12 mouse cellular contexts compared by ENCODE assay signal in the genomic region with DNA sequence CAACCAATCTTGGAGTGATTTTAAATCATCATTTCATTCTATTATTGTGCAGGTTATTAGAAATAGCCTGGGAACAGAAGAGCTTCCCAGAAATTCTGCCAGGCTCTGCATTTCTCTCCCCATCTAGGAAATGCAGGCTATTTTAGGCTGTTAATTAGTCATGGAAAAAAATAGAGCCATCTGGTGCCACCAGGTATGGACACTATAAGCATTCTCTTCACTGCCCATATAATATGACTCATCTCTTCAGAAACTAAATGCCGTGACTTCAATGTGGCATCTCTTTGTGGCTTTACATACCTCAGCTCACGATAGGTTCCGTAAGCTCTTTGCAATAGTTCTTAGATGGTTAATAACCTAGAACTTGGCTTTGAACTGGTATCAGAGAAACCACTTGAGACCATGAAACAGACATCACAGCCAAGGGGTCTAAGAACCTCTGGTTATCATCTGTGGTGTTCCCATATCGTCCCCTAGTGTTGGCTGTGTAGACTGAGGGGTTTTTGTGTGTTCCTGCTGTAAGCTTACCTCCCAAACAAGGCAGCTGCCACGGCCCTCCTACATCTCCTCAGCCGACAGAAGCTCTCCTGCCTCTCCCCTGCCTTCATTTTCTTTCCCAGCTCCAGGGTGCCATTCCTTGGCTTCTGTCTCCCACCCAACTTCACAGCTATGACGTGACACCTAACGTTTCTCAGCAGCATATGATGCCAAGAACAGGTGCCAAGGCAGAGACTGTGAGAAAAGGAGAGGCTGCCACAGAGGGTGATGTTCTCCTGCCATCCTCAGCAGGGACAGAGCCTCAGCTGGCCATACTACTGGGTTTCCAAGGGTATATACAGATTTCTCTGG. TPM values are rescaled to one million over a fixed set of nuclear protein-coding genes. Genes with fewer than 3 reads are reported as not detected.
DNase-seq lines count a peak whose midpoint lies in the region; ATAC-seq and TF ChIP-seq lines count a peak whose summit lies in the region.
"Had no signal": no experiment of that assay in that cellular context is flagged by ENCODE, and none has a peak within 500 bp of the region (broad histone marks: within the 10 kb centered on the region; RNA-seq: fewer than 3 reads in every experiment).

No protein-coding gene starts in this region.

- no peaks in the 10 kb centered on the region for H3K9me3 ChIP-seq in stomach, postnatal 0 days (ENCODE audit: control insufficient read depth, low read length)
- H3K9me3 ChIP-seq: heart, embryonic 15.5 days; midbrain, embryonic 12.5 days had no signal

- no peak for TF ChIP-seq EP300 in stomach, postnatal 0 days (optimal IDR thresholded peaks at IDR 0.05)

- H3K27me3 ChIP-seq in stomach, postnatal 0 days (ENCODE audit: control insufficient read depth, insufficient read depth, low read length) = no peaks in the 10 kb centered on the region
- H3K27me3 ChIP-seq: heart, embryonic 15.5 days; midbrain, embryonic 12.5 days had no signal

- no peak overlapping the region for H3K27ac ChIP-seq in stomach, postnatal 0 days (replicated peaks)
- H3K27ac ChIP-seq: heart, embryonic 15.5 days; kidney, postnatal 0 days; midbrain, embryonic 12.5 days had no signal

- ATAC-seq in CD4-positive, CD25-positive, alpha-beta regulatory T cell, adult 4 months = no peak
- no peak for ATAC-seq in stomach, postnatal 0 days (ENCODE audit: low FRiP score, low TSS enrichment)
- ATAC-seq in inflammation-experienced regulatory T-cells, adult 6 months = no peak

- H3K4me2 ChIP-seq in stomach, postnatal 0 days (replicated peaks; ENCODE audit: low read depth) = no peak overlapping the region
- H3K4me2 ChIP-seq: heart, embryonic 15.5 days; lung, embryonic 14.5 days; midbrain, embryonic 12.5 days had no signal

- H3K9ac ChIP-seq in stomach, postnatal 0 days (ENCODE audit: low read length) = no peak overlapping the region
- H3K9ac ChIP-seq: heart, embryonic 15.5 days; lung, embryonic 14.5 days; midbrain, embryonic 12.5 days had no signal

- DNase-seq in CD4-positive, CD25-positive, alpha-beta regulatory T cell, adult 2 months (ENCODE audit: low read depth, low spot score) = peak; percentile 15
- peak; percentile 3 for DNase-seq in thymus, postnatal 25 days
- DNase-seq in thymus, postnatal 0 days (ENCODE audit: low spot score) = no peak
- DNase-seq in layer of hippocampus, postnatal 36 days = peak; percentile 8 to 11
- DNase-seq in stomach, postnatal 0 days (ENCODE audit: low spot score) = no peak
- no peak for DNase-seq in lung, postnatal 4 days
- DNase-seq: lung, embryonic 14.5 days had no signal

- peak; percentile 17; the same call in 1 of the 2 replicates for TF ChIP-seq CTCF in stomach, postnatal 0 days (IDR thresholded peaks at IDR 0.05; ENCODE audit: low read depth)

- WGBS in stomach, postnatal 0 days = 72% methylated on average over 8 of the region's 8 CpGs

- no peaks in the 10 kb centered on the region for H3K4me1 ChIP-seq in stomach, postnatal 0 days (replicated peaks; ENCODE audit: control insufficient read depth, insufficient read depth)
- H3K4me1 ChIP-seq: heart, embryonic 15.5 days; midbrain, embryonic 12.5 days had no signal

- H3K36me3 ChIP-seq in stomach, postnatal 0 days (ENCODE audit: control insufficient read depth, insufficient read depth, low read length) = no peaks in the 10 kb centered on the region
- H3K36me3 ChIP-seq: heart, embryonic 15.5 days; midbrain, embryonic 12.5 days had no signal

- no peak overlapping the region for H3K4me3 ChIP-seq in stomach, postnatal 0 days (ENCODE audit: low read depth, low read length)
- H3K4me3 ChIP-seq: heart, embryonic 15.5 days; midbrain, embryonic 12.5 days had no signal

RNA-seq across cellular contexts. Expression of a gene that starts 27.9 kb away (rescaled TPM):
- not detected for polyA plus RNA-seq in CD4-positive, CD25-positive, alpha-beta regulatory T cell, adult 4 months (2017; shearing (Covaris generic))
- 1.5 and 1.7 TPM in 2 replicates for polyA plus RNA-seq in thymus, postnatal 0 days (2015; fragmentation: Nextera tagmentation; extraction: Ambion mirVana)
- total RNA-seq in layer of hippocampus, postnatal 36 days (2021) = 1 to 10 TPM; 7.7 to 8.6 TPM
- 1.5 TPM in 2 replicates for polyA plus RNA-seq in stomach, postnatal 0 days (2015; fragmentation: Nextera tagmentation; extraction: Ambion mirVana)
- polyA plus RNA-seq in inflammation-experienced regulatory T-cells, adult 6 months (2017; shearing (Covaris generic)) = not detected

Comparison
In these comparisons a context has a peak if more than half of its experiments do, and no peak if none do; other contexts are left out.
1. DNase-seq: peak in CD4-positive, CD25-positive, alpha-beta regulatory T cell, adult 2 months (single experiment), thymus, postnatal 25 days (single experiment) and layer of hippocampus, postnatal 36 days (2 of 2); none in thymus, postnatal 0 days (single experiment), stomach, postnatal 0 days (single experiment) and lung, postnatal 4 days (0 of 2).